Mouse (Mus musculus) adipocyte (in vitro differentiated cells): ENCODE results near the gene Mup17.
"Not testable (repeated sequence)": the region's sequence is repeated elsewhere in the genome, so short reads cannot be mapped to it uniquely, and the experiment has no call there.

Experiments used
- DNase-seq: peaks from one replicate; pipeline ENCODE4 v3.0.0-alpha.2; 2016; ENCODE audit warnings: low spot score

Mup17 gene

DNA sequence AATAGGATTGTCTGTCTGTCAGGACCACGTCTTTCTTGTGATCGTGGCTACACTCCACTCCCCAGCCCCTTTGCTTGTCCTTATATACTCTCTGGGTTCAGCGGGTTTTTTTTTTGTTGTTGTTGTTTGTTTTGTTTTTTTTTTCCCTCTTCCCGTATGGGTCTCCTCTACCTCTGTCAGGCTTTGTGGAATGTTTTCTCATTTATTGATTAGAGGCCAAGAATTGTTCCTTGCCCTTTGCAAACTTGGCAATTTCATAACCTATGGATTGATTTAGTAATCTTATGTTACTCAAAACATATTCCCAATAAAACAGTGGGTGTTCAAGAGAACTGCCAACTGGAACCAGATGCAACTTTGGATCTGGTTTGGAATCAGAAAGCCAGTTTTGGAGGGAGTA is at the start of gene Mup17:
Gene Mup17, minus strand, starts transcription at position 101 of the 400 bp plus-strand sequence.
- DNase-seq, result not testable (repeated sequence)

DNA sequence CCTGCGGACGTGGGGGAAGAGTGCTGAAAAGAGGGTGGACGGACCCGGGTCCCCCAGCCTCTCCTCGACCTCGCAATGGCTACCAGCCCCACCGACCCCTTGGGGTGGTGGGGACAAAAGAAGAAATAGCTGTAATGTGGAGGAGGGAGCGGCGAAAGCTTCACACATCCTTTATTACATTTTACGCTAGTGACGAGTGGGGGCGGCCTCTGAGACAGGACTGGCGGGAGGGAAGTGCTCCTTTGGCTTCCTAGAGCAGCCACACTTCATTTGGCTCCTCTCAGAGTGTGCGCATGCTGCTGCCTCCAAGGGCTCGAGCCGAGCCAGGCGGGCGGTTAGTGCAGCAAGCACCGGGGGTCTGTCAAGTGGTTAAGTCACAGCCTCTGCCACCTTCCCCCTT is 24.1 kb downstream of the Mup17 start:
- DNase-seq, result peak; percentile 2

DNA sequence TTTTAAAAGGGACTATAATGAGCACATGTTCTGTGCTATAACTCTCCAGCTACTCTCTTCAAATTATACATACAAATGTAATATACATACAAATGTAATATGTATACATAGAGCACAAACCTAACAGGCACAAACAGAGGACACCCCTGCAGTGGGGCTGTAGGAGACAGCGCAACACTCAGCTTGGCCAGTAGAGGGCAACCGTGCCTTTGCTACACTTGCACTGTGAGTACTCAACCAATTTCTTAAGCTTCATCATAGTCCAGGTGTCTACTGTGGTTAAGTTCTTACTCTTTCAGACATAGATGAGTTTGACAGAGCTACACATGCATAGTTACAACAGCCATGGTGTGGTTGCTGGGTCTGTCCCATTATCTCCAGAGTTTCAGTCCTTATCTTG is 39.8 kb downstream of the Mup17 start:
- DNase-seq, result not testable (repeated sequence)
